Mouse (Mus musculus) midbrain, embryonic 13.5 days (tissue): Measurements from ENCODE around the gene Tas2r137. TPM values are rescaled to one million over a fixed set of nuclear protein-coding genes. Genes with fewer than 3 reads are reported as not detected.

Experiments used
- ATAC-seq: fragments of 200-750 bp; cut with Nextera tagmentation; 2 replicates; pipeline ENCODE4 v1.8.0; 2017; ENCODE audit warnings: mild to moderate bottlenecking, moderate TSS enrichment, moderate library complexity
- H3K27ac ChIP-seq: fragments of 300-500 bp; sonication (generic); 2 replicates; pipeline ENCODE4 v1.5.1; 2015; ENCODE audit warnings: inconsistent platforms, mild to moderate bottlenecking, moderate library complexity
- H3K27me3 ChIP-seq: fragments of 300-500 bp; sonication (generic); 2 replicates; pipeline ENCODE4 v1.6.1; 2015; ENCODE audit warnings: mild to moderate bottlenecking, inconsistent platforms
- H3K36me3 ChIP-seq: fragments of 300-500 bp; sonication (generic); 2 replicates; pipeline ENCODE4 v1.6.1; 2015; ENCODE audit warnings: mild to moderate bottlenecking, inconsistent platforms
- H3K4me1 ChIP-seq: fragments of 300-500 bp; sonication (generic); replicated peaks from 2 replicates; pipeline ENCODE4 v1.6.1; 2015; ENCODE audit warnings: inconsistent platforms
- H3K4me2 ChIP-seq: fragments of 300-500 bp; sonication (generic); replicated peaks from 2 replicates; pipeline ENCODE4 v1.6.1; 2015; ENCODE audit warnings: moderate library complexity, mild to moderate bottlenecking, inconsistent platforms
- H3K4me3 ChIP-seq: fragments of 300-500 bp; sonication (generic); replicated peaks from 2 replicates; pipeline ENCODE4 v1.5.1; 2015; ENCODE audit warnings: mild to moderate bottlenecking, inconsistent platforms
- H3K9ac ChIP-seq: fragments of 300-500 bp; sonication (generic); replicated peaks from 2 replicates; pipeline ENCODE4 v1.6.1; 2015; ENCODE audit warnings: mild to moderate bottlenecking, inconsistent platforms
- H3K9me3 ChIP-seq: fragments of 300-500 bp; sonication (generic); 2 replicates; pipeline ENCODE4 v1.6.1; 2016; ENCODE audit warnings: mild to moderate bottlenecking, inconsistent platforms
- WGBS: fragments of 180-500 bp; shearing (Covaris S2); methylation state at CpG from one replicate; pipeline ENCODE4 v1.1.7; 2015; 5-methylcytosine and 5-hydroxymethylcytosine counted together
- polyA plus RNA-seq: library from polyadenylated mRNA; unstranded; fragments of >200 nt; fragmentation: Nextera tagmentation; extraction: Ambion mirVana; gene quantifications from 2 replicates; pipeline ENCODE4 v1.2.1, GENCODE M21; 2015

The Tas2r137 gene
- polyA plus RNA-seq, 1 experiment from 2014 or later: 0.15 TPM

- ATAC-seq: no peak
- Histone ChIP-seq H3K4me1 (no peaks in the 10 kb centered on the region), H3K4me2 (no peak within 1 kb of the TSS), H3K9me3 (no peaks in the 10 kb centered on the region), H3K36me3 (no peaks in the 10 kb centered on the region), H3K4me3 (no peak within 1 kb of the TSS), H3K27ac (no peak within 1 kb of the TSS), H3K9ac (no peak within 1 kb of the TSS), H3K27me3 (no peaks in the 10 kb centered on the region)
- 96% methylated on average over 3 of the region's 3 CpGs for WGBS
Measured at GRCm38 (mm10) chr6:40493229-40493628, 2.2 kb downstream of the Tas2r137 start, which contains the start of gene Tas2r108. TSS of gene Tas2r108 (plus strand) at chr6:40493529.

GRCm38 (mm10) chr6:40519408-40519807, 28.4 kb downstream of the Tas2r137 start, which contains the start of gene Prss37:
TSS of gene Prss37 (minus strand) at chr6:40519508.
- Histone ChIP-seq H3K36me3 (no peaks in the 10 kb centered on the region), H3K9ac (no peak within 1 kb of the TSS), H3K4me1 (no peaks in the 10 kb centered on the region), H3K27ac (no peak within 1 kb of the TSS), H3K9me3 (no peaks in the 10 kb centered on the region), H3K4me3 (no peak within 1 kb of the TSS), H3K27me3 (no peaks in the 10 kb centered on the region), H3K4me2 (no peak within 1 kb of the TSS)
- 70% methylated on average over 1 of the region's 1 CpGs for WGBS
- ATAC-seq: no peak

Other genes starting within 250 kb of the Tas2r137 start
- gene Agk, start 166.1 kb upstream of the Tas2r137 start, polyA plus RNA-seq: 36.5 and 40.5 TPM in 2 replicates
- gene E330009J07Rik, start 55.1 kb upstream of the Tas2r137 start, polyA plus RNA-seq: 14.2 and 14.3 TPM in 2 replicates
- gene Wee2, start 52.1 kb upstream of the Tas2r137 start, polyA plus RNA-seq: 0.13 and 0.15 TPM in 2 replicates
- gene Ssbp1, start 19.9 kb upstream of the Tas2r137 start, polyA plus RNA-seq: 152 and 165 TPM in 2 replicates
- not detected in 2 replicates for gene Tas2r108, start 2.3 kb downstream of the Tas2r137 start, polyA plus RNA-seq
- not detected in 2 replicates for gene Prss37, start 28.3 kb downstream of the Tas2r137 start, polyA plus RNA-seq
- gene Olfr461, start 63.8 kb downstream of the Tas2r137 start, polyA plus RNA-seq: 0.12 and 0.16 TPM in 2 replicates
- gene Olfr460, start 78.3 kb downstream of the Tas2r137 start, polyA plus RNA-seq: not detected in 2 replicates
- 0.26 and 0.62 TPM in 2 replicates for gene Clec5a, start 94.6 kb downstream of the Tas2r137 start, polyA plus RNA-seq
- gene Tas2r138, start 122.1 kb downstream of the Tas2r137 start, polyA plus RNA-seq: not detected in 2 replicates
- gene Mgam, start 137.6 kb downstream of the Tas2r137 start, polyA plus RNA-seq: not detected in 2 replicates